In the genomic region with DNA sequence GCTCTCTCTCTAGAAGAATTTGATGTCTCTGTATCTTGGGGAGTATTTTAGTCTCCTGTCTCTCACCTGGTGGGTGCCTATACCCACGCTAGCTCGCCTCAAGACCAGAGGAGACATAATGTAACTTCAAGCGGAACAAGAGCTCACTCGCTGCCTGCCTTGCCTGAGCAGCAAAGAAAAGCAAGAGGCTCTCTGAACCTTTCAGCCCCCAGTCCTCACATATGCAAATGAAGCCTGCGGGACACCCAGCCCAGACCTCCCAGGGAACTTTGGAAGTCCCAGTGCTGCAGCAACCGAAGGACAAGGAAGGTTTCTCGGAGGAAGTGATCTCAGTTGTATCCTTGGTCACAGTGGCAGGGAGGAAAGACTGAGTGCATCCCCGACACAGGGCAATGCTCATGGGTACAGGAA, we compare ENCODE assay signal across 13 mouse cellular contexts. TPM values are rescaled to one million over a fixed set of nuclear protein-coding genes. Genes with fewer than 3 reads are reported as not detected.
DNase-seq lines count a peak whose midpoint lies in the region; ATAC-seq and TF ChIP-seq lines count a peak whose summit lies in the region.
"Had no signal": no experiment of that assay in that cellular context is flagged by ENCODE, and none has a peak within 500 bp of the region (broad histone marks: within the 10 kb centered on the region; RNA-seq: fewer than 3 reads in every experiment).

No protein-coding gene starts in this region.

- no peak overlapping the region for H3K4me2 ChIP-seq in forebrain, embryonic 13.5 days
- no peak overlapping the region for H3K4me2 ChIP-seq in forebrain, embryonic 14.5 days (ENCODE audit: low read length)
- no peak overlapping the region for H3K4me2 ChIP-seq in midbrain, embryonic 16.5 days (ENCODE audit: low read length)
- no peak overlapping the region for H3K4me2 ChIP-seq in lung, postnatal 0 days (replicated peaks; ENCODE audit: low read depth, low read length)

- no peak overlapping the region for H3K4me3 ChIP-seq in forebrain, embryonic 13.5 days
- no peak overlapping the region for H3K4me3 ChIP-seq in forebrain, embryonic 14.5 days (ENCODE audit: low read depth, low read length)
- H3K4me3 ChIP-seq in left cerebral cortex, adult 2 months: no peak overlapping the region
- no peak overlapping the region for H3K4me3 ChIP-seq in midbrain, embryonic 16.5 days (ENCODE audit: low read depth, low read length)
- no peak overlapping the region for H3K4me3 ChIP-seq in lung, postnatal 0 days (ENCODE audit: low read depth, low read length)
- H3K4me3 ChIP-seq: megakaryocyte, embryonic 14.5 days had no signal

- WGBS in forebrain, embryonic 13.5 days: 1% methylated on average over 8 of the region's 8 CpGs
- WGBS in forebrain, embryonic 14.5 days: 5% methylated on average over 8 of the region's 8 CpGs
- 5% methylated on average over 8 of the region's 8 CpGs for WGBS in midbrain, embryonic 16.5 days
- 22% methylated on average over 8 of the region's 8 CpGs for WGBS in lung, postnatal 0 days

- H3K27me3 ChIP-seq in forebrain, embryonic 13.5 days: 0 out of 2 replicates have a peak, but pooled peaks cover 4% of the 10 kb centered on the region
- no peaks in the 10 kb centered on the region; the same call in 1 of the 2 replicates for H3K27me3 ChIP-seq in forebrain, embryonic 14.5 days (replicated peaks; ENCODE audit: control insufficient read depth, insufficient read depth, low read length)
- H3K27me3 ChIP-seq in midbrain, embryonic 16.5 days (ENCODE audit: control insufficient read depth, insufficient read depth, low read depth, low read length): peaks cover 5% of the 10 kb centered on the region; the same call in 1 of the 2 replicates
- H3K27me3 ChIP-seq in lung, postnatal 0 days (replicated peaks; ENCODE audit: insufficient read depth, low read length): no peaks in the 10 kb centered on the region

- no peak for ATAC-seq in forebrain, embryonic 13.5 days
- no peak for ATAC-seq in forebrain, embryonic 14.5 days
- ATAC-seq in midbrain, embryonic 16.5 days: no peak
- ATAC-seq in lung, postnatal 0 days: no peak

- intact Hi-C loops in left cerebral cortex, adult 2 months (cut with DNase I): no loop called here

- H3K27ac ChIP-seq in forebrain, embryonic 13.5 days: no peak overlapping the region
- H3K27ac ChIP-seq in forebrain, embryonic 14.5 days (ENCODE audit: low read depth, low read length): no peak overlapping the region
- peak overlapping the region; percentile 78 for H3K27ac ChIP-seq in left cerebral cortex, adult 2 months
- H3K27ac ChIP-seq in midbrain, embryonic 16.5 days (ENCODE audit: low read length): 0 out of 2 replicates have a peak overlapping the region, but pooled peaks have one; percentile 9
- no peak overlapping the region for H3K27ac ChIP-seq in lung, postnatal 0 days (ENCODE audit: low read length)

- H3K4me1 ChIP-seq in forebrain, embryonic 13.5 days: peaks cover 34% of the 10 kb centered on the region
- peaks cover 5% of the 10 kb centered on the region; the same call in 1 of the 2 replicates for H3K4me1 ChIP-seq in forebrain, embryonic 14.5 days (ENCODE audit: control insufficient read depth, insufficient read depth, low read length)
- H3K4me1 ChIP-seq in midbrain, embryonic 16.5 days (ENCODE audit: control insufficient read depth, insufficient read depth, low read length): peaks cover 36% of the 10 kb centered on the region
- H3K4me1 ChIP-seq in lung, postnatal 0 days (ENCODE audit: insufficient read depth, low read depth, low read length): peaks cover 3% of the 10 kb centered on the region; the same call in 1 of the 2 replicates

- TF ChIP-seq EP300 in lung, postnatal 0 days (IDR thresholded peaks at IDR 0.05): no peak

- H3K9me3 ChIP-seq in forebrain, embryonic 13.5 days (replicated peaks): no peaks in the 10 kb centered on the region
- H3K9me3 ChIP-seq in forebrain, embryonic 14.5 days (replicated peaks; ENCODE audit: control insufficient read depth, low read length): no peaks in the 10 kb centered on the region
- no peaks in the 10 kb centered on the region for H3K9me3 ChIP-seq in midbrain, embryonic 16.5 days (replicated peaks; ENCODE audit: control insufficient read depth, low read length, poor library complexity, severe bottlenecking)
- no peaks in the 10 kb centered on the region for H3K9me3 ChIP-seq in lung, postnatal 0 days (ENCODE audit: low read length)
- H3K9me3 ChIP-seq: megakaryocyte, embryonic 14.5 days had no signal

- no peak for TF ChIP-seq CTCF in left cerebral cortex, adult 2 months (IDR thresholded peaks at IDR 0.05)
- no peak for TF ChIP-seq CTCF in lung, postnatal 0 days (IDR thresholded peaks at IDR 0.05)

- peak overlapping the region; percentile 23 for H3K9ac ChIP-seq in forebrain, embryonic 13.5 days
- no peak overlapping the region; the same call in 1 of the 2 replicates for H3K9ac ChIP-seq in forebrain, embryonic 14.5 days (ENCODE audit: low read length)
- no peak overlapping the region for H3K9ac ChIP-seq in midbrain, embryonic 16.5 days (ENCODE audit: low read depth, low read length)
- H3K9ac ChIP-seq in lung, postnatal 0 days (replicated peaks; ENCODE audit: low read depth): no peak overlapping the region

- no peak for DNase-seq in forebrain, embryonic 14.5 days (ENCODE audit: low spot score)
- DNase-seq in left cerebral cortex, adult 2 months (ENCODE audit: extremely low spot score in 1 of 2, low spot score in 2 of 2): no peak
- DNase-seq in left cerebral cortex, adult 8-10 months (ENCODE audit: low spot score in 2 of 2): no peak
- DNase-seq in embryo, embryonic 10 days (ENCODE audit: low spot score): peak; percentile 36
- DNase-seq in cerebellum, adult 9-10 months: no peak
- no peak for DNase-seq in lung, postnatal 0 days (ENCODE audit: low spot score)
- DNase-seq: cerebellum, adult 2 months; heart, postnatal 4 days; kidney, postnatal 25 days; thymus, adult 18-20 months had no signal

- no peaks in the 10 kb centered on the region for H3K36me3 ChIP-seq in forebrain, embryonic 13.5 days (ENCODE audit: poor library complexity, severe bottlenecking)
- H3K36me3 ChIP-seq in forebrain, embryonic 14.5 days (ENCODE audit: control insufficient read depth, insufficient read depth, low read length): no peaks in the 10 kb centered on the region
- no peaks in the 10 kb centered on the region for H3K36me3 ChIP-seq in midbrain, embryonic 16.5 days (ENCODE audit: control insufficient read depth, insufficient read depth, low read length)
- no peaks in the 10 kb centered on the region for H3K36me3 ChIP-seq in lung, postnatal 0 days (ENCODE audit: insufficient read depth, low read length)

RNA-seq across cellular contexts. Expression of a gene that starts 8.4 kb away (rescaled TPM):
- 4.8 and 6.5 TPM in 2 replicates for polyA plus RNA-seq in forebrain, embryonic 13.5 days (2015; fragmentation: Nextera tagmentation; extraction: Ambion mirVana)
- polyA plus RNA-seq in forebrain, embryonic 14.5 days (2014; fragmentation: Nextera tagmentation; extraction: Ambion mirVana): 5.1 and 6.3 TPM in 2 replicates
- 10 to 100 TPM; 23.9 to 26.9 TPM for total RNA-seq in left cerebral cortex, adult 2 months (2021)
- 10 to 100 TPM; 22.7 to 30.4 (median 24.4) TPM for total RNA-seq in left cerebral cortex, adult 8-10 months (2022)
- polyA plus RNA-seq in midbrain, embryonic 16.5 days (2015; fragmentation: Nextera tagmentation; extraction: Ambion mirVana): 7.6 TPM in 2 replicates
- polyA plus RNA-seq in lung, postnatal 0 days (2015; fragmentation: Nextera tagmentation; extraction: Ambion mirVana): 4.5 and 4.9 TPM in 2 replicates

RNA-seq across cellular contexts. Expression of a gene that starts 28.9 kb away (rescaled TPM):
- polyA plus RNA-seq in forebrain, embryonic 13.5 days (2015; fragmentation: Nextera tagmentation; extraction: Ambion mirVana): 27.6 and 29.7 TPM in 2 replicates
- polyA plus RNA-seq in forebrain, embryonic 14.5 days (2014; fragmentation: Nextera tagmentation; extraction: Ambion mirVana): 29.0 and 33.2 TPM in 2 replicates
- 10 to 100 TPM; 27.4 to 28.4 TPM for total RNA-seq in left cerebral cortex, adult 2 months (2021)
- total RNA-seq in left cerebral cortex, adult 8-10 months (2022): 10 to 100 TPM; 23.9 to 30.4 (median 29.1) TPM
- polyA plus RNA-seq in midbrain, embryonic 16.5 days (2015; fragmentation: Nextera tagmentation; extraction: Ambion mirVana): 26.0 and 27.7 TPM in 2 replicates
- polyA plus RNA-seq in lung, postnatal 0 days (2015; fragmentation: Nextera tagmentation; extraction: Ambion mirVana): 11.4 and 12.0 TPM in 2 replicates

Comparison
In these comparisons a context has a peak if more than half of its experiments do, and no peak if none do; other contexts are left out.
1. H3K27ac ChIP-seq: peak in left cerebral cortex, adult 2 months (single experiment) and midbrain, embryonic 16.5 days (single experiment); none in forebrain, embryonic 13.5 days (single experiment), forebrain, embryonic 14.5 days (single experiment) and lung, postnatal 0 days (single experiment).